Mouse (Mus musculus) G1E-ER4 (cell line): ENCODE results near the gene Cacna2d2. TPM values are rescaled to one million over a fixed set of nuclear protein-coding genes. Genes with fewer than 3 reads are reported as not detected.

Experiments used
- GATA1 ChIP-seq: IDR thresholded peaks from one replicate; pipeline ENCODE4 v1.8.0; 2012; ENCODE audit warnings: low read length, inconsistent platforms
- polyA plus RNA-seq: library from polyadenylated mRNA; stranded (reverse); fragments of >175 nt; gene quantifications from 2 replicates; pipeline ENCODE4 v1.2.3, GENCODE M21; 2012

The Cacna2d2 gene
- polyA plus RNA-seq, 1 experiment, result not detected

GRCm38 (mm10) chr9:107567702-107568319 lies 168.4 kb downstream of the Cacna2d2 start, which contains the start of gene Hyal2:
Gene Hyal2 (plus strand): TSS chr9:107567945.
- no peak for TF ChIP-seq GATA1

GRCm38 (mm10) chr9:107568331-107569261 lies 169.2 kb downstream of the Cacna2d2 start:
- no peak for TF ChIP-seq GATA1

GRCm38 (mm10) chr9:107569270-107569669 lies 169.9 kb downstream of the Cacna2d2 start:
- no peak for TF ChIP-seq GATA1

GRCm38 (mm10) chr9:107570016-107570415 lies 170.6 kb downstream of the Cacna2d2 start:
- no peak for TF ChIP-seq GATA1

- TF ChIP-seq GATA1, result peak; percentile 37
Observed at GRCm38 (mm10) chr9:107570845-107571244, 171.4 kb downstream of the Cacna2d2 start.

- TF ChIP-seq GATA1, result no peak
Observed at GRCm38 (mm10) chr9:107571534-107572326, 172.3 kb downstream of the Cacna2d2 start.

GRCm38 (mm10) chr9:107572327-107572662 lies 172.9 kb downstream of the Cacna2d2 start:
- no peak for TF ChIP-seq GATA1

GRCm38 (mm10) chr9:107575579-107576356 lies 176.4 kb downstream of the Cacna2d2 start:
- no peak for TF ChIP-seq GATA1

- no peak for TF ChIP-seq GATA1
Observed at GRCm38 (mm10) chr9:107576357-107577107, 177.1 kb downstream of the Cacna2d2 start, which contains the start of gene Hyal1. Gene Hyal1 (plus strand): TSS chr9:107576927.

GRCm38 (mm10) chr9:107577871-107578270 lies 178.5 kb downstream of the Cacna2d2 start:
- TF ChIP-seq GATA1, result no peak

GRCm38 (mm10) chr9:107578587-107578986 lies 179.2 kb downstream of the Cacna2d2 start, which contains the start of gene Naa80:
Gene Naa80 (plus strand): TSS chr9:107578887.
- TF ChIP-seq GATA1, result no peak

Other genes with a start within 250 kb of the Cacna2d2 start
- not detected in 2 replicates for gene Dock3, start 167.7 kb upstream of the Cacna2d2 start, polyA plus RNA-seq
- gene Mapkapk3, start 109.7 kb upstream of the Cacna2d2 start, polyA plus RNA-seq, result 35.7 and 51.9 TPM in 2 replicates
- 121 and 125 TPM in 2 replicates for gene Cish, start 103.6 kb upstream of the Cacna2d2 start, polyA plus RNA-seq
- gene Hemk1, start 61.3 kb upstream of the Cacna2d2 start, polyA plus RNA-seq, result 9.0 and 15.2 TPM in 2 replicates
- 0.14 and 0.16 TPM in 2 replicates for gene 6430571L13Rik, start 59.0 kb upstream of the Cacna2d2 start, polyA plus RNA-seq
- gene Tmem115, start 134.3 kb downstream of the Cacna2d2 start, polyA plus RNA-seq, result 35.6 and 43.9 TPM in 2 replicates
- gene Cyb561d2, start 142.6 kb downstream of the Cacna2d2 start, polyA plus RNA-seq, result 11.6 and 11.7 TPM in 2 replicates
- 0.68 and 0.92 TPM in 2 replicates for gene Nprl2, start 142.6 kb downstream of the Cacna2d2 start, polyA plus RNA-seq
- gene Zmynd10, start 147.7 kb downstream of the Cacna2d2 start, polyA plus RNA-seq, result 0.28 and 0.44 TPM in 2 replicates
- gene Rassf1, start 151.9 kb downstream of the Cacna2d2 start, polyA plus RNA-seq, result 10.7 and 15.9 TPM in 2 replicates
- 27.3 and 31.3 TPM in 2 replicates for gene Tusc2, start 163.6 kb downstream of the Cacna2d2 start, polyA plus RNA-seq
- gene Hyal2, start 168.3 kb downstream of the Cacna2d2 start, polyA plus RNA-seq, result 22.8 and 27.1 TPM in 2 replicates
- 1.3 and 1.4 TPM in 2 replicates for gene Hyal1, start 177.3 kb downstream of the Cacna2d2 start, polyA plus RNA-seq
- gene Naa80, start 179.3 kb downstream of the Cacna2d2 start, polyA plus RNA-seq, result 35.5 and 40.9 TPM in 2 replicates
- 0.06 and 0.45 TPM in 2 replicates for gene Hyal3, start 181.2 kb downstream of the Cacna2d2 start, polyA plus RNA-seq
- 131 and 135 TPM in 2 replicates for gene Ifrd2, start 188.0 kb downstream of the Cacna2d2 start, polyA plus RNA-seq
- not detected in 2 replicates for gene Sema3b, start 209.6 kb downstream of the Cacna2d2 start, polyA plus RNA-seq
- 427 and 551 TPM in 2 replicates for gene Gnai2, start 235.8 kb downstream of the Cacna2d2 start, polyA plus RNA-seq